Mouse (Mus musculus): ENCODE results near the gene Hoxc8.

The Hoxc8 gene

GRCm38 (mm10) chr15:102965003-102965891, 25.2 kb upstream of the Hoxc8 start:
- DNase-seq (ENCODE audit: low read depth, low spot score) = no peak

- peak; percentile 89 for DNase-seq (ENCODE audit: low read depth, low spot score)
Observed at GRCm38 (mm10) chr15:102965892-102966775, 24.3 kb upstream of the Hoxc8 start.

GRCm38 (mm10) chr15:102966776-102967311, 23.6 kb upstream of the Hoxc8 start, which contains the start of gene Hoxc10:
Gene Hoxc10 (plus strand): TSS chr15:102966796.
- no peak for DNase-seq (ENCODE audit: low read depth, low spot score)

DNA sequence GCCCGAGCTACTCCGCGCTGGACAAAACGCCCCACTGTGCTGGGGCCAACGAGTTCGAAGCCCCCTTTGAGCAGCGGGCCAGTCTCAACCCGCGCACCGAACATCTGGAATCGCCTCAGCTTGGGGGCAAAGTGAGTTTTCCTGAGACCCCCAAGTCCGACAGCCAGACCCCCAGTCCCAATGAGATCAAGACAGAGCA, 23.2 kb upstream of the Hoxc8 start, which contains the start of gene Hoxc5:
Gene Hoxc5 (plus strand): TSS at position 132 of the 199 bp plus-strand sequence.
- no peak for DNase-seq (ENCODE audit: low read depth, low spot score)

DNA sequence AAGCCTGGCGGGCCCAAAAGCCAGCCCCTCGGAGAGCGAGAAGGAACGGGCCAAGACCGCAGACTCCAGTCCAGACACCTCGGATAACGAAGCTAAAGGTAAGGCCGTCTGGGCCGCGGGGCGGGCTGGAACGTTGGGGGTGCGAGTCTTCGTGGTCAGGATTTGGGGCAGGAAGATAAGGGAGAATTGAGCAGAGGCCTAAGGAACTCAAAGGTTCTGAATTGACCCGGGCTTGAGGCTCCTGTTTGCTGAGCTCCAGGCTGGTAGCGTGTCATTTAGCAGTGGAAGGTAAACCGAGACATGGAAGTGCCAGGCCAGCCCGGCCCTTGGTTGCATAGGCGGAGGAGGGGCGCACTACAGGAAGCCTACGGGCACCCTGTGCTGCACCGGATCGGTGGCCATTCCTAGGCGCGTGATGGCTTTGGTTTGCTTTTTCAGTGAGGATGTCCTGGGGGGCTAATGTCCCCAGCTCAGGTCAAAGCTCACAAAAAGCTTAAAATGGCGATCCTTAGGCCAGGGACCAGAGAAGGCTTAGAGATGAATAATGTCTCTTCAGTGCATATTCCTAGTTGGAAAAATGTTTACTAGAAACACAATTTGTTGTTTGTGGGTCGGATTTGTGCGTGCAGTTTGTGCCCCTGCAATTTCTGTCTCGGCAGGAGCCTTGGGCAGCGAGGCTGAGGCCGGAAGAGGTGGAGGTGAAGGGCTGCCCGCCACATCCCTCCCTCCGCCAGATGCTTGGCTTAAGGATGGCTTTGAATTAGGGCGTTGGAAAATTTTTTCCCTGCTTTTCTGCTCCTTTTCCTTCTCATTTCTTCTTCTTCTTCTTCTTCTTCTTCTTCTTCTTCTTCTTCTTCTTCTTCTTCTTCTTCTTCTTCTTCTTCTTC, 22.7 kb upstream of the Hoxc8 start:
- no peak for DNase-seq (ENCODE audit: low read depth, low spot score)

DNA sequence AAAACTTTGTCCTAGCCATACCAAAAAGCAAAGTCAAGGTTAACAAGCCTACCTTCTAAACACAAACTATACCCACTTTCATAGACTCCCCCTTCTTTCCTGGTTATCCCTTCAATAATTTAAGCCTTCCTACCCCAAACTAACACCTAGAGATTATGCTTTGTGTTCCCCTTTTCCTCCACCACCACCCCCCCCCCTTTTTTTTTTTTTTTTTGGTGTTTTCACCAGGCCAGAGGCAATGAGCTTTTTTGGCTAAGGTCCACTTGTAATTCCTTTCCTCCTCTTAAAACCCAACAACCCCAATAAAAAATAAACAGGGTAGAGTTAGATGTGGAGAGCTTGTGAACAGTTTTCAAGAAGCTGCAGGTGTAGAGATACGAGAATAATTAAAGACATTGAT, 21.1 kb upstream of the Hoxc8 start:
- DNase-seq (ENCODE audit: low read depth, low spot score) = no peak

DNA sequence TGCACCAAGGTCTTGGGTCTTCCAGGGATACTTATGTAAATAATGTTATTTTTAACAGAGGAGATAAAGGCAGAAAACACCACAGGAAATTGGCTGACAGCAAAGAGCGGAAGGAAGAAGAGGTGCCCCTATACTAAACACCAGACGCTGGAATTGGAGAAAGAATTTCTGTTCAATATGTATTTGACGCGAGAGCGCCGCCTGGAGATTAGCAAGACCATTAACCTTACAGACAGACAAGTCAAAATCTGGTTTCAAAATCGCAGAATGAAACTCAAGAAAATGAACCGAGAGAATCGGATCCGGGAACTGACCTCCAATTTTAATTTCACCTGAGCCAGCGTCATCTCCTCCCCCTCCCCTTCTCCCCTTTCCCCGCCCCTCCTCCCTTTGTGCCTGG, 19.7 kb upstream of the Hoxc8 start:
- peak; percentile 46 for DNase-seq (ENCODE audit: low read depth, low spot score)

GRCm38 (mm10) chr15:102972254-102972653, 18.2 kb upstream of the Hoxc8 start:
- DNase-seq (ENCODE audit: low read depth, low spot score) = no peak

- DNase-seq (ENCODE audit: low read depth, low spot score) = no peak
Observed at GRCm38 (mm10) chr15:102972753-102973152, 17.7 kb upstream of the Hoxc8 start.

DNA sequence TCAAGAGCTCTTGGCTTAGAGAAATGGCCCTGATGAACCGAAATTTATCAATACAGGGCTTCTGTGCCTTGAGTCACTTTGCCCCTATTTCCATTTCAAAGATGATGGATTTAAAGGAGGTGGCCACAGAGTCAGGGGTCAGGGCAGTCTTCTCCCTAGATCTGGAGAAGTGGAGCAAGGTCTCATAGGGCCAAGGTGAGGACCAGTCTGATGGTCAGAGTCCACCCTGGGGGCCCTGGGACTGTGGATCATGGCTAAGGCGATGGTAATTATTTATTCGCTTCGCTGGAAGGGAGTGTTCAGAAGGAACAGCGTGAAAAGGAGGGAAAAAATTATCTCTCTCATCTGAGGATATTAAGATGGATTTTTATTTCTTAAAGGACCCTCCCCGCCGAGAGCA, 15.4 kb upstream of the Hoxc8 start:
- DNase-seq (ENCODE audit: low read depth, low spot score) = no peak

- no peak for DNase-seq (ENCODE audit: low read depth, low spot score)
Observed at GRCm38 (mm10) chr15:102975688-102976111, 14.7 kb upstream of the Hoxc8 start.

DNA sequence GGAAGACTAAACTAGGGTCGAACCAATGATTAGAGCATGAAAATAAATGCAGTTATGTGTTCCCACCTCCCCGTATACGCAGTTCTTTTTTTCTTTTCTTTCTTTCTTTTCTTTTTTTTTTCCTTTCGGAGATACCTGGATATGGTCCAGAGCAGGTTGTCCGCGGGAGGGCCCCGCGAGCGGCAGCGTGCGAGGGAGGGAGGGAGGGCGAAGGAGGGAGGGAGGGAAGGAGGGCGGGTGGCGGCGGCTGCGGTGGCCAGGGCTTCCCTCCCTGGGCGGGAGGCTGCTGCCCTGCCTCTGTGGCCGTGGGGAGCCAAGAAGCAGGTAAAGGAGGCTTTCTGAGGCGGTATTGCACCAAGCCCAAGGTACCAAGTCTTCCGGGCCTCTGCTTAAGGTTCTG, 14.2 kb upstream of the Hoxc8 start, which contains the start of gene Hoxc9:
Gene Hoxc9 (plus strand): TSS at position 269 of the 400 bp plus-strand sequence.
- no peak for DNase-seq (ENCODE audit: low read depth, low spot score)

DNA sequence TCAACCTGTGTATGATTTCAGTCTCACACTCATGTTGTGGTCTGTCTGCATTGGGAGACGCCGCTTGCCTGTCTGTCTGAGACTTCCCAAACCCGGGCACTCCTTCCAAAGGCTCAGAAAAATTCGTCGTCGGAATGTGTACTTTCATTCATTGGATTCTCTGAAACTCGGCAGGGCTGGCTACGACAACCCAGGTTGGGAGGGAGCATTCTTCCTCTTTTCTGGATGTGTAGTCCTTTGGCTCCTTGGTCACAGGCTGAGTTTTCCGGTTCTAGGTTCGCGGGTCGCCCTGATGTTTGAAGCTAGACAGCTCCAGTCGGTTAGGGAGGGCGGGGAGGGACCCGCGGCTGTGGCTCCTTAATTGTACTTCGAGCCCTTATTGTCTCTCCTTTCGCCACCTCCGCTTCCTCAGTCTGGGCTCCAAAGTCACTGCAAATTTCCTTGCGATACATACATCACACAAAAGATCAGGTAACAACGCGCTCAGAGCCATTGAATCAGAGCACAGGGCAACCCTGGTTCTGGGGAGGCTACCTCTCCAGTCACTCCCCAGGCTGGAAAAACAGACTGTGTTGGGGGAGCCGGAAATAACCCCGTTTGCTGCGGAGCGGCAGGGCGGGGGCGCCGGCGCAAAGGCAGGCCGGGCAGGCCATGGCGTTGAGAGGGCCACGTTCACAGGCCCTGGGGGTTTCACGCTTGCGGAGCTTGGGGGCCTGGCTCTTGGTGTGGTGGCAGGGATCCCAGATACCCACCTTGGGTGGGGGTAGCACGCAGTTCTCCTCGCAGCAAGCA, 13.6 kb upstream of the Hoxc8 start:
- DNase-seq (ENCODE audit: low read depth, low spot score) = peak; percentile 56

GRCm38 (mm10) chr15:102977423-102977974, 12.9 kb upstream of the Hoxc8 start:
- DNase-seq (ENCODE audit: low read depth, low spot score) = peak; percentile 43

DNA sequence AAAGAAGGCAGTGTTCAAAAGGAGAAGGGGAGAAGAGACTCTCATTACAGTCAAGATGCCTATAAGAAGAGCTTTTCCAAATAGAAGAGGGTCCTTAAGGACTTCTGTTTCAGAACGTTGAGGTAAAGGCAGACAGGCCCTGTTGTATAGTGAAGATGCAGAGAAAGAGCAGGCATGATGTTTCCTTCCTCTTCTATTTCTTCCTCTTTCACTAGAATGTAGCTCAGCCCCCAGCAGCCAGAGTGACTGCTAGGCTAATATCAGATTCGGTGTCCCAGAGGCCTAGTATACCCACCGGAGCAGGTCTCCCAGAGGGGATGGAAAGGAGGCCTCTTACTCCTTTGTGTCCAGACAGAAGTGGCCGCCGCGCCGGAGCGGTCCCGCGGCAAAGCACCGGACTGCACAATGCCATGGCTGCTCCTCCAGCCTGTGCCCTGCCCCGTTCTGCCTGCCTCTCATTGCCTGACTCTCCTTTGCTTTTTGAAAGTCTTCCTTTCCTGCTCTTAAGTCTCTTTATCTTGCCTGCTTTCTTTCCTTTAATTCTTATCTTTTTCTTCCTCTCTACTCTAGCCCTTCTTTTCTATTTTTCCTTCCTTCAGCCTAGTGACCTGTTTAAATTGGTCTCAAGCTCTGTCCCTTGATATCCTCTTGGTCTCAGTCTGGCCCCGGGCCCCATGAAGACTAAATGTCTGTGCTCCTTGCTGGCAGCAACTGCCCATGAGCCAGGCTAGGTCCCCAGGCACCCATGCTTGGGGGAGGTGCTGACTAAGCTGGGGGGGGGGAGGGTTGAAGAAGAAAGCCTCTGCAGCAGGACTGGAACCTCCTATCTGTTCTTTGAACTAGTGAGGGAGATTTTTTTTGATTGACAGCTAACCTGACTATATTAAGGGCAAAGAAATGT, 11.5 kb upstream of the Hoxc8 start:
- DNase-seq (ENCODE audit: low read depth, low spot score) = no peak

DNA sequence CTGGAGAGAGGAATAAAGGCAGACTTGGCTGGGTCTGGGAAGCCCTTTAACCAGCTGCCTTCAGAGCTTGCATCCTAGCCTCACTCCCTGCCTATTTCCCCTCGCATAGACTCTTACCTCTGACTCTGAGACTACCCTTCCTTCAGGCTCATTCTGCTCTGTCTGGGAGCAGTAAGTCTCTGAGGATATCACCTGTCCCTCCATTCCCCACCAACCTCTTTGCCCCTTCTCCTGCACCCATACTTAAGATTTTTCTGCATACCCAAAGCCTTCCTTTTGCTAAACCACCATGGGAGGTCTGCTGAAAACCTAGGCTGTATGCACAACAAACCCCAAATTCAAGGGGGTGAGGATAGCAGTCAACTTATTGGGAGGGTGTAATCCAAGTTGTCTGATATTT, 10.5 kb upstream of the Hoxc8 start:
- no peak for DNase-seq (ENCODE audit: low read depth, low spot score)

DNA sequence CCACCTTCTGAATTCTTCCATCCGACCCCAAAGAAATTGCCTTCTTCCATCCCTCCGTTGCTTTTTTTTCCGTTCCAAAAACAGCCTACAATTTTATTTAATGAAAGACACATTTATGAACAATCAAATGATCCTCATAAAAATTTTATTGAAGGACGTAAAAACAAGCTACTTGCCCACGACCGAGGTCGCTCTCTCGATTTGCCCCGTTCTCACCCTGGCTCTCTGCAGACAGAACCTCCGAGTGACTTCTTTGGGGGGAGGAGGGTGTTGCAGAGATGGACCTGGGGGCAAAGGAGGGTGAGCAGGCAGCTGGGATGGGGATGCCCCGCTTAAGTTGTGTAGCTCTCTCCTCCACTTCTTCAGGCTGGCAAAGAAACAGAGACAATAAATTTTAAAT, 10.1 kb upstream of the Hoxc8 start:
- DNase-seq (ENCODE audit: low read depth, low spot score) = no peak

DNA sequence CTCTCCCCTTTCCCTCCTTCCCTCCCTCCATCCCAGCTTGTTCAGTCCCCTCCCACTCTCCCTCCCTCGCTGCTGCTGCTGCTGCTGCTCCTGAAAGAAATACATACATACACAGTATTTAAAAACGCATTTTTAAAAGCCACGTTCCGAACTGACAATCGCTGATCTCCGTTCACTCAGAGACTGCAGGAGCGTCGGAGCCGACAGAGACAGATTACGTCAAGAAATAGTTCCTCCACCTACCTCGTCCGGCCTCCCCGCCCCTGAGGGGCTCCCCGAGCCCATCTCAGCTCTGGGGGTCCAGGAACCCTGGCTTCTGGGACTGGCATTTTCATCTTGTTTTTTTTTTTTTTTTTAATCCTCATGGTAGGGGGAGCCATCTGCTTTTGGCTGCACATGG, 9.5 kb upstream of the Hoxc8 start:
- DNase-seq (ENCODE audit: low read depth, low spot score) = peak; percentile 27
